In genomic region chr10:43365909-43366308, GRCm38 (mm10) we compare ENCODE assay signal across 12 mouse cellular contexts.
"Had no signal": no experiment of that assay in that cellular context is flagged by ENCODE, and none has a peak within 500 bp of the region (broad histone marks: within the 10 kb centered on the region; RNA-seq: fewer than 3 reads in every experiment).

No protein-coding gene starts in this region.

- H3K36me3 ChIP-seq: kidney, embryonic 15.5 days; liver, embryonic 15.5 days; stomach, embryonic 15.5 days had no signal

- H3K4me1 ChIP-seq: kidney, embryonic 15.5 days; liver, embryonic 15.5 days; stomach, embryonic 15.5 days had no signal

- H3K9me3 ChIP-seq: kidney, embryonic 15.5 days; liver, embryonic 15.5 days; stomach, embryonic 15.5 days had no signal

- H3K4me3 ChIP-seq: kidney, embryonic 15.5 days; liver, embryonic 15.5 days; stomach, embryonic 15.5 days had no signal

- H3K27me3 ChIP-seq: kidney, embryonic 15.5 days; liver, embryonic 15.5 days; stomach, embryonic 15.5 days had no signal

- DNase-seq: kidney, adult 2 months; kidney, postnatal 14 days; left cerebral cortex, postnatal 4 days; lung, adult 2 months; lung, postnatal 36 days; right cerebral cortex, postnatal 14 days; thymus, postnatal 36 days had no signal

- H3K27ac ChIP-seq: kidney, embryonic 15.5 days; liver, embryonic 15.5 days; stomach, embryonic 15.5 days had no signal

- H3K4me2 ChIP-seq: kidney, embryonic 15.5 days; liver, embryonic 11.5 days; liver, embryonic 15.5 days; stomach, embryonic 15.5 days had no signal

- ATAC-seq: lung, postnatal 0 days had no signal

- H3K9ac ChIP-seq: kidney, embryonic 15.5 days; liver, embryonic 15.5 days; stomach, embryonic 15.5 days had no signal
